Mouse (Mus musculus) kidney, adult 2 months (tissue): ENCODE measurements at regions not wholly inside any gene's neighbourhood (a gene's known extent, or its start where the extent isn't known, plus 50 kb on each side); places are given as distances from the start of the nearest gene placed in this dataset.

Experiments used
- DNase-seq: peaks from one replicate; pipeline ENCODE4 v3.0.0; 2021
- H3K27ac ChIP-seq: fragments of 200-500 bp; 2 replicates; pipeline ENCODE4 v1.5.1; 2012; ENCODE audit warnings: low read depth, low read length, control low read depth, inconsistent platforms; ENCODE audit not compliant: insufficient read depth
- H3K27me3 ChIP-seq: fragments of 200-500 bp; replicated peaks from 2 replicates; pipeline ENCODE4 v1.6.1; 2012; ENCODE audit warnings: mild to moderate bottlenecking, moderate library complexity, low read length, inconsistent platforms; ENCODE audit not compliant: control insufficient read depth, insufficient read depth
- H3K36me3 ChIP-seq: fragments of 200-500 bp; 2 replicates; pipeline ENCODE4 v1.6.1; 2012; ENCODE audit warnings: mild to moderate bottlenecking, moderate library complexity, low read length, inconsistent platforms; ENCODE audit not compliant: control insufficient read depth, insufficient read depth
- H3K4me1 ChIP-seq: fragments of 200-500 bp; 2 replicates; pipeline ENCODE4 v1.6.1; 2011; ENCODE audit warnings: low read length; ENCODE audit not compliant: control insufficient read depth, insufficient read depth
- H3K4me3 ChIP-seq: fragments of 200-500 bp; 2 replicates; pipeline ENCODE4 v1.5.1; 2011; ENCODE audit warnings: mild to moderate bottlenecking, low read depth, low read length, control low read depth; ENCODE audit not compliant: insufficient read depth
- CTCF ChIP-seq: fragments of 200-500 bp; conservative IDR thresholded peaks from 2 replicates; pipeline ENCODE4 v1.5.1; 2011; ENCODE audit warnings: low read depth, mild to moderate bottlenecking, control low read depth, low read length, moderate library complexity, mixed read lengths; ENCODE audit not compliant: insufficient read depth, insufficient read length
- POLR2A ChIP-seq: fragments of 200-500 bp; IDR thresholded peaks from one replicate; pipeline ENCODE4 v1.6.1; 2011; ENCODE audit warnings: low read depth, low read length, control low read depth
- WGBS: fragments of 180-500 bp; shearing (Covaris S2); methylation state at CpG from one replicate; pipeline ENCODE4 v1.1.7; 2018; 5-methylcytosine and 5-hydroxymethylcytosine counted together

DNA sequence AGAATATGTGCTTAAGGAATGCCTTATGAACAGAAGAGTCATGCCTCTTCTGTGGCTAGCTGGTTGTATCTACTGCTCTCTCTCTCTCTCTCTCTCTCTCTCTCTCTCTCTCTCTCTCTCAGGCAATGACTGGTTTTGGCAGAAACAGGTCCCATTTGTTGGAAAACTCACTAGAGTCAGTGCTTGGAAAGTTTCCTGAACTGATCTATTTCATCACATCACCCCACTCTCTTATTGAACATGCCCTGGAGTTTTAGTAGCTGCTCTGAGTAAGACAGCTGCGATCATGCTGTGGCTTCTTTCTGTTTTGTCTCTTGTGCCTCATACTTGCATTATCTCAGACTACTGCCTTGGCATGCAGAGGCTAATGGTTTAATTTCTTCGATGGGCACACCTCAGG is 382.2 kb downstream of the Fam84a start:
- H3K36me3 ChIP-seq = no peaks in the 10 kb centered on the region
- 83% methylated on average over 2 of the region's 2 CpGs for WGBS

GRCm38 (mm10) chr12:13769156-13769555 is 382.7 kb downstream of the Fam84a start:
- H3K36me3 ChIP-seq = no peaks in the 10 kb centered on the region
- no peak overlapping the region for H3K4me3 ChIP-seq
- no peak for DNase-seq
- WGBS = 74% methylated on average over 4 of the region's 4 CpGs
- no peaks in the 10 kb centered on the region for H3K4me1 ChIP-seq
- H3K27ac ChIP-seq = no peak overlapping the region
- no peak for TF ChIP-seq POLR2A
- no peak for TF ChIP-seq CTCF
- H3K27me3 ChIP-seq = no peaks in the 10 kb centered on the region

More for the DNA sequence above, 382.2 kb downstream of the Fam84a start:
- DNase-seq = no peak
- H3K4me1 ChIP-seq = no peaks in the 10 kb centered on the region
- H3K4me3 ChIP-seq = no peak overlapping the region
- no peak overlapping the region for H3K27ac ChIP-seq
- no peak for TF ChIP-seq POLR2A
- TF ChIP-seq CTCF = no peak
- H3K27me3 ChIP-seq = no peaks in the 10 kb centered on the region

- H3K27ac ChIP-seq = no peak overlapping the region
- no peak overlapping the region for H3K4me3 ChIP-seq
- no peak for DNase-seq
- no peaks in the 10 kb centered on the region for H3K4me1 ChIP-seq
- no peak for TF ChIP-seq CTCF
- TF ChIP-seq POLR2A = no peak
- H3K36me3 ChIP-seq = no peaks in the 10 kb centered on the region
- no peaks in the 10 kb centered on the region for H3K27me3 ChIP-seq
- WGBS = 89% methylated on average over 3 of the region's 3 CpGs
Observed at GRCm38 (mm10) chr12:13766486-13766885, 385.4 kb downstream of the Fam84a start.

DNA sequence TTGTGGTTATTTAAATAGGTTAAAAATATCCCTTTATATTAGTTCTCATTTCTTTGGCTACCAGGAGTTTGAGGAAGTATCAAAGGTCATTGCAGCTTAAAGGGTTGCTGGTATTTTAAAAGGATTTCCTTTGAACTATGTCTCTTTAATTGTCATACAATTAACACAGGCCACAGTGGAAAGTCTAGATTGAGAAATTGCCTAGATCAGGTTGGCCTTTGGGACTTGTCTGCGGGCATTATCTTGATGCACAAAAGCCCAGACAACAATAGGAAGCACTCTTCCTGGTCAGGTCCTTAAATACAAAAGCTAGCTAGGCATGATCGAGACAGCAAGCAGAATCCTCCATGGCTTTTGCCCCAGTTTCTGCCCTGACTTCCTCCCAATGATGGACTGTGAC is 398.0 kb downstream of the Fam84a start:
- TF ChIP-seq POLR2A (no peak), CTCF (no peak)
- no peak for DNase-seq
- WGBS = 82% methylated on average over 2 of the region's 2 CpGs
- H3K4me3 ChIP-seq = no peak overlapping the region
- H3K27ac ChIP-seq = no peak overlapping the region
- H3K4me1 ChIP-seq = no peaks in the 10 kb centered on the region
- H3K27me3 ChIP-seq = no peaks in the 10 kb centered on the region
- no peaks in the 10 kb centered on the region for H3K36me3 ChIP-seq

- Histone ChIP-seq H3K36me3 (no peaks in the 10 kb centered on the region), H3K27ac (no peak overlapping the region), H3K4me1 (no peaks in the 10 kb centered on the region), H3K4me3 (no peak overlapping the region), H3K27me3 (no peaks in the 10 kb centered on the region)
- no peak for DNase-seq
- TF ChIP-seq POLR2A = no peak
- TF ChIP-seq CTCF = no peak
- WGBS = 72% methylated on average over 2 of the region's 2 CpGs
Observed at GRCm38 (mm10) chr12:13744323-13744931, 407.4 kb downstream of the Fam84a start.

DNA sequence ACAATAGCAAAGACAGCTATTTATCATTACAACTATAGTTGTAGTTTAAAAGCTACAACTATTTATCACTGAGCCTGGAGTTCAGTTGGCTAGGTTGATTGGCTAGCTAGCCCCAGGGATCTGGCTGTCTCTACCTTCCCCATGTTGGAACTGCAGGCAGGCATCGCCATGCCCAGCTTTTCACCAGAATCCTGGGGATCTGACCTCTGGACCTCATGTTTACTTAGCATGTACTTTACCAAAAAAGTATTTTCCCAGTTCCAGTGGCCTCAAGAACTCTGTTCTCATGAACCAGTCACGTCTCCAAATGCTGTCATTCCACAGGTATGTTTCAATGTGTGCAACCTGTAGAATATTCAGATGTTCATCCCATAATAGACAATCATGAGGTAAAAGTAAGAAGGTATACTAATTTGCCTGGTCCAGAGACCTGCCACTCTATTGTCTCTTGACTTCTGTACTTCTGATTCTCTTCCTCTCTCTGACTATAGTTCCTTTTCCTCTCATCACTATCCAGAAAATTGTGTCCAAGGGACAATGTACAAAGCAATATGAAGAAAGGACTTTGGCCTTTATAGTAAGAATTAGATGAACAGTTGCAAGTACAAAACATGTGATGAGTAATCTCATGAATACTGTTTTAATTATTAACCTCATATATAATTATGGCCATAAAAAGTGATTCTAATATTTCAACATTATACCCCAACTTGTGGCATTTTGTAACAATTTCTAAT is 421.8 kb downstream of the Fam84a start:
- WGBS = 67% methylated on average over 2 of the region's 2 CpGs
- no peaks in the 10 kb centered on the region for H3K27me3 ChIP-seq
- no peak for DNase-seq

GRCm38 (mm10) chr12:13728986-13729385 is 422.9 kb downstream of the Fam84a start:
- Histone ChIP-seq H3K4me1 (no peaks in the 10 kb centered on the region), H3K27ac (no peak overlapping the region), H3K4me3 (no peak overlapping the region), H3K27me3 (no peaks in the 10 kb centered on the region), H3K36me3 (no peaks in the 10 kb centered on the region)
- WGBS = 61% methylated on average over 4 of the region's 4 CpGs
- TF ChIP-seq POLR2A (no peak), CTCF (no peak)
- no peak for DNase-seq

More for the DNA sequence above, 421.8 kb downstream of the Fam84a start:
- H3K27ac ChIP-seq = no peak overlapping the region
- no peaks in the 10 kb centered on the region for H3K4me1 ChIP-seq
- no peaks in the 10 kb centered on the region for H3K36me3 ChIP-seq
- TF ChIP-seq CTCF (no peak), POLR2A (no peak)
- H3K4me3 ChIP-seq = no peak overlapping the region
